Mouse (Mus musculus) layer of hippocampus, adult 11-12 months (tissue): ENCODE results near the gene Ttll3.

Source experiments
- DNase-seq: peaks from one replicate; pipeline ENCODE4 v3.0.0; 2022; ENCODE audit warnings: low spot score

Ttll3 gene

GRCm38 (mm10) chr6:113424187-113424586 is 35.1 kb downstream of the Ttll3 start:
- no peak for DNase-seq

- DNase-seq, result no peak
Observed at GRCm38 (mm10) chr6:113426696-113427095, 37.6 kb downstream of the Ttll3 start.

GRCm38 (mm10) chr6:113427397-113427796 is 38.3 kb downstream of the Ttll3 start:
- no peak for DNase-seq

GRCm38 (mm10) chr6:113428006-113428405 is 38.9 kb downstream of the Ttll3 start:
- no peak for DNase-seq

- DNase-seq, result no peak
Observed at GRCm38 (mm10) chr6:113429965-113430364, 40.9 kb downstream of the Ttll3 start.

- no peak for DNase-seq
Observed at GRCm38 (mm10) chr6:113430846-113431245, 41.8 kb downstream of the Ttll3 start.

- no peak for DNase-seq
Observed at GRCm38 (mm10) chr6:113431801-113432200, 42.7 kb downstream of the Ttll3 start.

GRCm38 (mm10) chr6:113433661-113434060 is 44.6 kb downstream of the Ttll3 start:
- no peak for DNase-seq

GRCm38 (mm10) chr6:113434691-113435090 is 45.6 kb downstream of the Ttll3 start:
- no peak for DNase-seq

- no peak for DNase-seq
Observed at GRCm38 (mm10) chr6:113435664-113436205, 46.7 kb downstream of the Ttll3 start, which contains the start of gene Cidec. Gene Cidec (minus strand): TSS chr6:113435760.

- DNase-seq, result no peak
Observed at GRCm38 (mm10) chr6:113437135-113437534, 48.1 kb downstream of the Ttll3 start.

- no peak for DNase-seq
Observed at GRCm38 (mm10) chr6:113438721-113439430, 49.8 kb downstream of the Ttll3 start.

- no peak for DNase-seq
Observed at GRCm38 (mm10) chr6:113440686-113441085, 51.6 kb downstream of the Ttll3 start.

- peak; percentile 78 for DNase-seq
Observed at GRCm38 (mm10) chr6:113441147-113441680, 52.2 kb downstream of the Ttll3 start.

- no peak for DNase-seq
Observed at GRCm38 (mm10) chr6:113442087-113442441, 53.0 kb downstream of the Ttll3 start.

- peak; percentile 90 for DNase-seq
Observed at GRCm38 (mm10) chr6:113442442-113443090, 53.5 kb downstream of the Ttll3 start, which contains the start of gene Jagn1. Gene Jagn1 (plus strand): TSS chr6:113442569.

GRCm38 (mm10) chr6:113443091-113443490 is 54.0 kb downstream of the Ttll3 start:
- no peak for DNase-seq

GRCm38 (mm10) chr6:113444207-113444965 is 55.3 kb downstream of the Ttll3 start:
- no peak for DNase-seq

- no peak for DNase-seq
Observed at GRCm38 (mm10) chr6:113447639-113448038, 58.6 kb downstream of the Ttll3 start.

- DNase-seq, result no peak
Observed at GRCm38 (mm10) chr6:113451839-113452238, 62.8 kb downstream of the Ttll3 start.

- no peak for DNase-seq
Observed at GRCm38 (mm10) chr6:113455007-113455406, 65.9 kb downstream of the Ttll3 start.

GRCm38 (mm10) chr6:113457952-113458534 is 69.0 kb downstream of the Ttll3 start, which contains the start of gene Il17re:
Gene Il17re (plus strand): TSS chr6:113458484.
- DNase-seq, result no peak
